Mouse (Mus musculus) large intestine, adult 2 months (tissue): ENCODE data around the gene Sec16a. TPM values are rescaled to one million over a fixed set of nuclear protein-coding genes. Genes with fewer than 3 reads are reported as not detected.
A peak's percentile ranks its signal among the peaks of the same experiment; 100 is the strongest.
"Not testable (repeated sequence)": the region's sequence is repeated elsewhere in the genome, so short reads cannot be mapped to it uniquely, and the experiment has no call there.

ENCODE experiments used
- DNase-seq: peaks from one replicate; pipeline ENCODE4 v3.0.0-alpha.2; 2012; ENCODE audit warnings: low read depth, low spot score
- WGBS: fragments of 180-500 bp; shearing (Covaris S2); methylation state at CpG from one replicate; pipeline ENCODE4 v1.1.7; 2018; 5-methylcytosine and 5-hydroxymethylcytosine counted together
- polyA plus RNA-seq: library from polyadenylated mRNA; depleted of rRNA; stranded (reverse); fragments of >200 nt; gene quantifications from 2 replicates; pipeline ENCODE4 v1.2.3, GENCODE M21; 2012

Gene Sec16a
- polyA plus RNA-seq, 1 experiment = 48.2 TPM

- 84% methylated on average over 4 of the region's 4 CpGs for WGBS
- no peak for DNase-seq
These were observed 44.0 kb downstream of the Sec16a start for GRCm38 (mm10) chr2:26401023-26401422.

GRCm38 (mm10) chr2:26400296-26400695 lies 44.7 kb downstream of the Sec16a start:
- no peak for DNase-seq
- WGBS = 89% methylated on average over 5 of the region's 5 CpGs

- WGBS = 72% methylated on average over 5 of the region's 5 CpGs
- DNase-seq = no peak
These were observed 45.4 kb downstream of the Sec16a start for GRCm38 (mm10) chr2:26399647-26400046.

- DNase-seq = no peak
- 88% methylated on average over 8 of the region's 8 CpGs for WGBS
These were observed 46.0 kb downstream of the Sec16a start for GRCm38 (mm10) chr2:26398978-26399377.

GRCm38 (mm10) chr2:26391617-26392016 lies 53.4 kb downstream of the Sec16a start:
- DNase-seq = no peak
- WGBS = 78% methylated on average over 6 of the region's 6 CpGs

GRCm38 (mm10) chr2:26390954-26391353 lies 54.1 kb downstream of the Sec16a start:
- 69% methylated on average over 3 of the region's 3 CpGs for WGBS
- DNase-seq = no peak

- no peak for DNase-seq
- 1% methylated on average over 60 of the region's 60 CpGs for WGBS
These were observed 55.8 kb downstream of the Sec16a start, which contains the start of the genes Entr1 and Pmpca for GRCm38 (mm10) chr2:26389154-26389690. Gene Entr1 (minus strand): TSS chr2:26389316. Gene Pmpca (plus strand): TSS chr2:26389339.

- WGBS = under 1% methylated on average over 43 of the region's 45 CpGs
- no peak for DNase-seq
These were observed 56.3 kb downstream of the Sec16a start for GRCm38 (mm10) chr2:26388682-26389153.

GRCm38 (mm10) chr2:26387713-26388112 lies 57.3 kb downstream of the Sec16a start:
- DNase-seq = no peak
- 88% methylated on average over 3 of the region's 3 CpGs for WGBS

- WGBS = 23% methylated on average over 6 of the region's 6 CpGs
- not testable (repeated sequence) for DNase-seq
These were observed 64.1 kb downstream of the Sec16a start for GRCm38 (mm10) chr2:26380871-26381270.

GRCm38 (mm10) chr2:26380131-26380771 lies 64.8 kb downstream of the Sec16a start, which contains the start of gene Snapc4:
Gene Snapc4 (minus strand): TSS chr2:26380653.
- under 1% methylated on average over 38 of the region's 38 CpGs for WGBS
- peak; percentile 45 for DNase-seq

- no peak for DNase-seq
- WGBS = 96% methylated on average over 8 of the region's 8 CpGs
These were observed 72.6 kb downstream of the Sec16a start for GRCm38 (mm10) chr2:26372396-26372795.

GRCm38 (mm10) chr2:26368572-26368971 lies 76.4 kb downstream of the Sec16a start:
- no peak for DNase-seq
- 91% methylated on average over 1 of the region's 1 CpGs for WGBS

- WGBS = 89% methylated on average over 6 of the region's 6 CpGs
- DNase-seq = no peak
These were observed 77.1 kb downstream of the Sec16a start for GRCm38 (mm10) chr2:26367911-26368310.

GRCm38 (mm10) chr2:26364738-26365465 lies 80.1 kb downstream of the Sec16a start:
- 47% methylated on average over 10 of the region's 10 CpGs for WGBS
- DNase-seq = no peak

- 81% methylated on average over 5 of the region's 5 CpGs for WGBS
- no peak for DNase-seq
These were observed 81.5 kb downstream of the Sec16a start for GRCm38 (mm10) chr2:26363481-26363880.

GRCm38 (mm10) chr2:26362991-26363390 lies 82.0 kb downstream of the Sec16a start:
- 84% methylated on average over 5 of the region's 5 CpGs for WGBS
- DNase-seq = no peak

GRCm38 (mm10) chr2:26360772-26361171 lies 84.2 kb downstream of the Sec16a start, which contains the start of gene Card9:
Gene Card9 (minus strand): TSS chr2:26360918.
- WGBS = 24% methylated on average over 3 of the region's 3 CpGs
- DNase-seq = no peak

- no peak for DNase-seq
- 76% methylated on average over 6 of the region's 6 CpGs for WGBS
These were observed 85.0 kb downstream of the Sec16a start for GRCm38 (mm10) chr2:26359983-26360382.
